Mouse (Mus musculus): ENCODE results near the gene Cbx6.

Cbx6 gene

GRCm38 (mm10) chr15:79803533-79804351 lies 30.7 kb downstream of the Cbx6 start:
- peak; percentile 69 for DNase-seq (ENCODE audit: low spot score)

DNA sequence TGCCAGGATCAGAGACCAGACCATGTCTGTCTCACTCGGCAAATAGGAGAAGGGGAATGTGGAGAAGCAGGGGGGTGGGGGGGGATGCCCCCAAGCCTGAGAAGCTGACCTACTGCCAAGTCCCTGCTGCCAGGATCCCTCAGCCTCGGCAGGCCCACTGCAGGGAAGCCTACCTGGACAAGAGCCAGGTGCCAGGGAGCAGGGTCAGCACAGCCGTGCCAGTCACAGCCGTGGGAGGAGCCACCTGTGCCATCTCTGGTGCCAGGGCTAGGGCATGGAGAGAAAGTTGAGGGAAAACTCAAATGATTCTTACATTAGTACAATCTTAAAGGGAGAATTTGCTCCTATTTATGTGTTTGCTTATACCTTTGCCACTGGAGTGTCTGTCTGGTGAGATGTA lies 32.2 kb downstream of the Cbx6 start:
- no peak for DNase-seq (ENCODE audit: low spot score)

- no peak for DNase-seq (ENCODE audit: low spot score)
Measured at GRCm38 (mm10) chr15:79801646-79802045, 32.8 kb downstream of the Cbx6 start.

DNA sequence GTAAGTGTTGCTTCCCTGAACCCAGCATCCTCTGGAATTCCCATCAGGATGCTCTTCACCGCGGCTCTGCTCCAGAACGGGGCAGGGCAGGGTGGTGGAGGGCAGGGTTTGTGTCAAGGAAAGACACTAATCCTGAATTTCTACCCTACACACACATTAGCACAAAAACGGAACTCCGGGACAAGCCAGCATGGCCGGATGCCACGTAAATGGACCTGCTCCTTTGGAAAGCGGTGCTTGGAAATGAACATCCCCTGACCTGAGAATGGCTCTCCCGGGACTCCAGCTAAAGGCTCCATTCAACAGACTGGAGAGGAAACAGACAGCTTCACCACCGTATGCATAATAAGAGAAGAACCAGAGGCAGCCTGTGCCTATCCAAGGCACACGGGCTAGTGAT lies 33.8 kb downstream of the Cbx6 start:
- DNase-seq (ENCODE audit: low spot score), result no peak

DNA sequence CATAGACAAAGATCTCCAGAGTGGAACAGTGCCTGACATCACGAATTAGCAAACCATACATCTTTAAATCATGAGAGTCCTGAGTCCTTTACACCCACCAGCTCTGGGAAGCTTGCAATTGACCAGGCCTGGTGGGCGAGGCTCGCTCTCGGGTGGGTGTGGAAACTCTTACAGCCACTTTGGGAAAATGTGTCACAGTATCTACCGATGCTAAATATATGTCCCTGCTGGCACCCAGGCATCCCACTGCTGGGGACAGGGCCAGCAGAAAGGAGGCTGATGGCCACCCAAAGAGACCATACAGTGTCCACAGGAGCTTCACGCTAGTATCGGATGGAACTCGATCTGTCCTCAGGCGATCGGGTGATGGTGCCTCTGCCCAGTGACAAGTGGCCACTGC lies 35.9 kb downstream of the Cbx6 start:
- DNase-seq (ENCODE audit: low spot score), result no peak

- DNase-seq (ENCODE audit: low spot score), result no peak
Measured at GRCm38 (mm10) chr15:79797680-79798079, 36.8 kb downstream of the Cbx6 start.

- no peak for DNase-seq (ENCODE audit: low spot score)
Measured at GRCm38 (mm10) chr15:79797096-79797495, 37.4 kb downstream of the Cbx6 start.

GRCm38 (mm10) chr15:79796256-79796655 lies 38.2 kb downstream of the Cbx6 start:
- DNase-seq (ENCODE audit: low spot score), result no peak

DNA sequence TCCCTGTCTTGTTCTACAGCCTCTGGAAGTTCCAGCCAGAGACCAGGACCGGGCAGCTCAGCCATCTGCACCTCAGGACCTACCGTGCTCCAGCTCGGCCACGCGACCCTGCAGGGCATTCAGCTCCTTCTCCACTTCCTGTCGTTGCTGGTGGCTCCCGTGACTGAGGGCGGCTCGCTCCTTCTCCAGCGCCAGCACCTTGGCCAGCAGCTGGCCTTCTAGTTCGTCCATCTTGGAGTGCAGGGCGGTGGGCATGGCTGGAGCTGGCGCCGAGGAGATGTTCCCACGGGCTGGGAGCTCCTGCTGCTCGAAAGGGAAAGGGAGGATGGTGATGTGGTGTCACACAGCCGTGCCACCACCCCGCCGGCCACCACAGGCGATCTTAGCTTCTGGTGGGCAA lies 40.3 kb downstream of the Cbx6 start:
- no peak for DNase-seq (ENCODE audit: low spot score)

DNA sequence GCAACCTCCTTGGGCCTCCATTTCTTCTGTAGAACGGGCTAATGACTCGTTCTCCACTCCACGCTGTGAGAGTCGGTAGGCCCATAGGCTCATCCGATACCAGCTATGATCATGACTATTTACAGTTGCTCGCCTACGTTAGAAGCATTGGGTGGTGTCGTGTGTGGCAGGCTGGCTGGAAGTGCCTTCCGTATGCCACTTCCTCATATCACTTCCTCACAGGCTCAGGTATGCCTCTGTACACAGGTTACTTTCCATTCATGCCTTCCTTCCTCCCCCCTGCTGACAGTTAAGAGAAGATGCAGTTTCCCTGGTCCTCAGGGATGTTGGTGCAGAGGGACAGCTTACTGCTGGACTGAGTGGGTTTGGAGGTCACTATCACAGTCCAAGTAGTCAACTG lies 41.4 kb downstream of the Cbx6 start:
- no peak for DNase-seq (ENCODE audit: low spot score)

- DNase-seq (ENCODE audit: low spot score), result no peak
Measured at GRCm38 (mm10) chr15:79792455-79792854, 42.0 kb downstream of the Cbx6 start.

GRCm38 (mm10) chr15:79791502-79791901 lies 43.0 kb downstream of the Cbx6 start:
- DNase-seq (ENCODE audit: low spot score), result no peak

- DNase-seq (ENCODE audit: low spot score), result no peak
Measured at GRCm38 (mm10) chr15:79790905-79791304, 43.6 kb downstream of the Cbx6 start.

- no peak for DNase-seq (ENCODE audit: low spot score)
Measured at GRCm38 (mm10) chr15:79790111-79790510, 44.4 kb downstream of the Cbx6 start.

DNA sequence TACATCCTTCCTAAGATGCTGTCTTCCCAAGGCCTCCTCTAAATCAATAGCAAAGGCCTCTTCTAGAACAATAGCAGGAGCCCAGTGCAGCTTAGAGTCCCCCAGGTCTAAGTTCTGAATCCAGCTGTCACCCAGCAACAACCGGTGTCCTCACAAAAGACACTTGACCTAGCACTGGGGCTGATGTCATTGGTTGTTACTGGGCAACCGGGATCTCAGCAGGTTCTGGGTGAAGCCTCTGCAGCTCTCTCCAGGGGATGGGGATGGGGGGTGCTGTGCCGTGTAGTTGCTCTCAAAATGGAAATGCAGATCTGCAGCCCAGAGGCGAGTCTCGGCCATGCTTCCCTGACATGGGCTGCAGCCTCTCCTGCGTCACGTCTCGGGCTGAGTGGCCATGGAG lies 46.7 kb downstream of the Cbx6 start:
- DNase-seq (ENCODE audit: low spot score), result no peak

GRCm38 (mm10) chr15:79785056-79785455 lies 49.4 kb downstream of the Cbx6 start:
- no peak for DNase-seq (ENCODE audit: low spot score)

DNA sequence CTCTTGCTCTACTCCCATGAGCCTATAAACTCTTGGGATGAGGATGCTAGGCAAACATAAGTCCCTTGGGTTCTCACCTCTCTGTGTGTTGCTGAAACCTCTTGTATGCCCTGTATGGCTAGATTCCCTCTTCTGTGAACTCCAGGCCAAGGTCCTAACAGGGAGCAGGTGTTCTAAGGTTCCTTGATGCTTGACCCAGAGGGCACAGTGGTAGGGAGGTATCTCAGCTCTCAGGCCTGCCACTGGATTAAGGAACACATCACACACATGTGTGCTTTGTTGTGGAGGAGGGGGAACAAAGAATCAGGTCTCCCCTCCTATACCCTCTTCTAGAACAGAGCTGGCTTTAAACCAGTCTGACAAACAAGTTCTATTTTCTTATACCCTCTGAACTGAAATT lies 56.7 kb downstream of the Cbx6 start, which contains the start of gene Dnal4:
Gene Dnal4 (minus strand): TSS at position 101 of the 400 bp plus-strand sequence.
- no peak for DNase-seq (ENCODE audit: low spot score)

DNA sequence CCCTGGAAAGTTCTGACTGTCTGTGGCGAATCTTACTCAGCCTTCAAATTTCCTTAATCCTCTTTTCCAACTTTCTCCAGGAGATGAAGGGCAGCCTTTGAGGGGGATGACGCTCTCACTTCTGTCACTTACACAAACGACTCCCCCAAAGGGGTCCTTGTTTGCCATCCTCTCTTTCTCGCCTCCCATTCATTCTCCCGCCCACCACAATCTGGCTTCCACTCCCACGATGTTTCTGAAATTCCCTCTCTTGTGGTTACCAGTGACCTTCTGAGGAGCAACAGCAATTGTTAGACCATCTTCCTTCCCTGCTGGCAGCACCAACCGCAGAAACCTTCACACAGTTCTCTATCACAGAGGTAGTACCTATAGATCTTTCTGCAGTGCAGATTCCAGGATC lies 58.8 kb downstream of the Cbx6 start:
- DNase-seq (ENCODE audit: low spot score), result no peak

GRCm38 (mm10) chr15:79774117-79775027 lies 60.1 kb downstream of the Cbx6 start:
- peak; percentile 100 for DNase-seq (ENCODE audit: low spot score)
